Mouse (Mus musculus): ENCODE results near the gene Rpl7a. TPM values are rescaled to one million over a fixed set of nuclear protein-coding genes. Genes with fewer than 3 reads are reported as not detected.

Gene Rpl7a
- polyA plus RNA-seq, 1 experiment from 2014 or later: 462 TPM

DNA sequence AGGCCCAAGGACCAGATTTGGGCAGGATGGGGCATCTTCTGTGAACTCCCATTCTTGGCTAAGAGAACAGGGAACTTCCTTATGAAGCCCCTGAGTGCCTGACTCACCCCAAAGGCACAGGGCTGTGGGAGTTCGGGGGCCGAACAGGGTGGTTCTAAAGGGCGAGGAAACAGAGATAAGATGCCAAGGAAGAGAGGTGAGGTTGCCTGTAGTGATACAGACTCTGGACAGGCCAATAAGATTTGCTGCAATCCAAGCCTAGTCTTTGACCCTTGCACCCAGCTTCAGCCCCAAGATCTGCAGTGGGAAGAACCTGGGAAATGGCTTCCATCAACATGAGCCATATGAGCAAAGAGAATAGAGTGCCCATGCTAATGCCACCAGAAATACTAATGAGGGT lies 32.7 kb downstream of the Rpl7a start:
- ATAC-seq (ENCODE audit: low read depth): no peak
- no peak overlapping the region for H3K4me2 ChIP-seq (ENCODE audit: low read depth, low read length)
- H3K9ac ChIP-seq (replicated peaks; ENCODE audit: low read depth, low read length): no peak overlapping the region
- 88% methylated on average over 3 of the region's 3 CpGs for WGBS
- H3K27ac ChIP-seq (ENCODE audit: low read depth, low read length): no peak overlapping the region
- H3K27me3 ChIP-seq (ENCODE audit: control insufficient read depth, insufficient read depth, low read length): no peaks in the 10 kb centered on the region
- no peaks in the 10 kb centered on the region for H3K9me3 ChIP-seq (ENCODE audit: control insufficient read depth, low read length)
- 0 out of 2 replicates have a peak, but pooled peaks cover 4% of the 10 kb centered on the region for H3K36me3 ChIP-seq (ENCODE audit: control insufficient read depth, insufficient read depth, low read length)
- no peaks in the 10 kb centered on the region for H3K4me1 ChIP-seq (ENCODE audit: control insufficient read depth, insufficient read depth, low read length)
- no peak overlapping the region for H3K4me3 ChIP-seq (ENCODE audit: low read depth, low read length)

GRCm38 (mm10) chr2:26950411-26950810 lies 39.8 kb downstream of the Rpl7a start:
- Histone ChIP-seq H3K4me3 (ENCODE audit: low read depth, low read length) (no peak overlapping the region), H3K9ac (replicated peaks; ENCODE audit: low read depth, low read length) (no peak overlapping the region), H3K27ac (ENCODE audit: low read depth, low read length) (no peak overlapping the region), H3K4me1 (ENCODE audit: control insufficient read depth, insufficient read depth, low read length) (no peaks in the 10 kb centered on the region), H3K9me3 (ENCODE audit: control insufficient read depth, low read length) (no peaks in the 10 kb centered on the region), H3K27me3 (ENCODE audit: control insufficient read depth, insufficient read depth, low read length) (no peaks in the 10 kb centered on the region), H3K36me3 (ENCODE audit: control insufficient read depth, insufficient read depth, low read length) (peaks cover 33% of the 10 kb centered on the region), H3K4me2 (ENCODE audit: low read depth, low read length) (no peak overlapping the region)
- 92% methylated on average over 2 of the region's 2 CpGs for WGBS
- no peak for ATAC-seq (ENCODE audit: low read depth)

- peaks cover 43% of the 10 kb centered on the region for H3K36me3 ChIP-seq (ENCODE audit: control insufficient read depth, insufficient read depth, low read length)
- WGBS: 92% methylated on average over 8 of the region's 8 CpGs
These were observed 40.9 kb downstream of the Rpl7a start for GRCm38 (mm10) chr2:26951346-26951905.

GRCm38 (mm10) chr2:26952193-26952592 lies 41.6 kb downstream of the Rpl7a start:
- H3K4me2 ChIP-seq (ENCODE audit: low read depth, low read length): no peak overlapping the region
- no peaks in the 10 kb centered on the region for H3K9me3 ChIP-seq (ENCODE audit: control insufficient read depth, low read length)
- no peak overlapping the region for H3K4me3 ChIP-seq (ENCODE audit: low read depth, low read length)
- 95% methylated on average over 4 of the region's 4 CpGs for WGBS
- no peak overlapping the region for H3K9ac ChIP-seq (replicated peaks; ENCODE audit: low read depth, low read length)
- no peaks in the 10 kb centered on the region for H3K27me3 ChIP-seq (ENCODE audit: control insufficient read depth, insufficient read depth, low read length)
- no peak for ATAC-seq (ENCODE audit: low read depth)
- H3K27ac ChIP-seq (ENCODE audit: low read depth, low read length): no peak overlapping the region
- H3K36me3 ChIP-seq (ENCODE audit: control insufficient read depth, insufficient read depth, low read length): peaks cover 47% of the 10 kb centered on the region
- no peaks in the 10 kb centered on the region for H3K4me1 ChIP-seq (ENCODE audit: control insufficient read depth, insufficient read depth, low read length)

More at GRCm38 (mm10) chr2:26951346-26951905, 40.9 kb downstream of the Rpl7a start:
- Histone ChIP-seq H3K9me3 (ENCODE audit: control insufficient read depth, low read length) (no peaks in the 10 kb centered on the region), H3K27ac (ENCODE audit: low read depth, low read length) (no peak overlapping the region), H3K27me3 (ENCODE audit: control insufficient read depth, insufficient read depth, low read length) (no peaks in the 10 kb centered on the region), H3K4me2 (ENCODE audit: low read depth, low read length) (no peak overlapping the region), H3K9ac (replicated peaks; ENCODE audit: low read depth, low read length) (no peak overlapping the region), H3K4me1 (ENCODE audit: control insufficient read depth, insufficient read depth, low read length) (no peaks in the 10 kb centered on the region), H3K4me3 (ENCODE audit: low read depth, low read length) (no peak overlapping the region)
- ATAC-seq (ENCODE audit: low read depth): no peak

DNA sequence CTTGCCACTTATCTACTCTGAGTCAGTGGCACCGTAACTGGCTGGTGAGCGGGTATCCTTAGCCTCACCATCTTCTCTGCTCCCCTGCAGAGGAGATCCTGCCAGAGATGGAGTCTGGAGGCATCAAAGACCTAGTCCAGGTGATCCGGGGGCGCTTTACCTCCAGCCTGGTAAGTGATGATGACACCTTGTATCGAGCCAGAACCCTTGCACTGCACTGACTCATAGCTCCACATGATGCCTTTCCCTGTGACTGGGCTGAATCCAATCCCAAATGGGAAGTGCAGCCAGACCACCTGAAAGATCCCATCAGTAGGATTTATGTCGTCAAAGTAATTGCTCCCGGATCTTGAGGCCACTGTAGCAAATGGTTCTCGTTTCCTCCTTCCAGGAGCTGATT lies 42.3 kb downstream of the Rpl7a start:
- no peak overlapping the region for H3K4me3 ChIP-seq (ENCODE audit: low read depth, low read length)
- H3K9me3 ChIP-seq (ENCODE audit: control insufficient read depth, low read length): no peaks in the 10 kb centered on the region
- 93% methylated on average over 8 of the region's 8 CpGs for WGBS
- no peaks in the 10 kb centered on the region for H3K27me3 ChIP-seq (ENCODE audit: control insufficient read depth, insufficient read depth, low read length)
- H3K4me1 ChIP-seq (ENCODE audit: control insufficient read depth, insufficient read depth, low read length): no peaks in the 10 kb centered on the region
- H3K9ac ChIP-seq (replicated peaks; ENCODE audit: low read depth, low read length): no peak overlapping the region
- peaks cover 53% of the 10 kb centered on the region for H3K36me3 ChIP-seq (ENCODE audit: control insufficient read depth, insufficient read depth, low read length)
- ATAC-seq (ENCODE audit: low read depth): no peak
- no peak overlapping the region for H3K27ac ChIP-seq (ENCODE audit: low read depth, low read length)
- H3K4me2 ChIP-seq (ENCODE audit: low read depth, low read length): no peak overlapping the region

DNA sequence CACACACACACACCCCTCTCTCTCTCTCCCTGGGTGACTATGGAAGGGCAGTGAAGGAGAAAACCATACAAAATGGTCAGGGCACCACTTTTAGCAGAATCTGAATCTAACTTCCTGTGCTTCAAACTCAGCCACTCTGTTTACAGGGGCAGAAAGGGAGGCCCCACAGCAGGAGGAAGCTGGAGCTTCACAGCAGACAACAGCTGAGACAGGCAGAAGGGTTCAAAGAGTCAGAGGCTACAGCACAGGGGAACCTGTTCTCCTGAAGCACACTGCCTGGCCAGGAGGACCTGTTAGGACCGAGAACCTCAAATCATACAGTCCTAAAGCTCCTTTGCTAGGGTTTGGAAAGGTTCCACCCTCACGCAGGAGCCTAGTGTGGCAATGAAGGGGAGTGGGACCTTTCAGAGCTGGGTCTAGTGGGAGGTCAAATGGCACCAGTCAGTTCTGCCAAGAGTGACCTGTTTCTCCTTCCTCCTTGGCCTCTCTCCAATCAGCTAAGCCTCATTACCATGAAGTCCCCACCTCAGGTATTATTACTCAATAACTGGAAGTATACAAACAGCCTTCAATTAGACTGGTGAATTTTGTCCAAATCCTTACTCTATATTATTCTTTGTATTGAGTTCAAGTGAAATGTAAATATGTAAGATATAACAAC lies 44.3 kb downstream of the Rpl7a start:
- no peaks in the 10 kb centered on the region for H3K9me3 ChIP-seq (ENCODE audit: control insufficient read depth, low read length)
- ATAC-seq (ENCODE audit: low read depth): no peak
- no peak overlapping the region for H3K27ac ChIP-seq (ENCODE audit: low read depth, low read length)
- H3K4me1 ChIP-seq (ENCODE audit: control insufficient read depth, insufficient read depth, low read length): no peaks in the 10 kb centered on the region
- H3K27me3 ChIP-seq (ENCODE audit: control insufficient read depth, insufficient read depth, low read length): no peaks in the 10 kb centered on the region
- no peak overlapping the region for H3K4me3 ChIP-seq (ENCODE audit: low read depth, low read length)
- peaks cover 60% of the 10 kb centered on the region for H3K36me3 ChIP-seq (ENCODE audit: control insufficient read depth, insufficient read depth, low read length)
- WGBS: 97% methylated on average over 2 of the region's 2 CpGs
- H3K4me2 ChIP-seq (ENCODE audit: low read depth, low read length): no peak overlapping the region
- no peak overlapping the region for H3K9ac ChIP-seq (replicated peaks; ENCODE audit: low read depth, low read length)

DNA sequence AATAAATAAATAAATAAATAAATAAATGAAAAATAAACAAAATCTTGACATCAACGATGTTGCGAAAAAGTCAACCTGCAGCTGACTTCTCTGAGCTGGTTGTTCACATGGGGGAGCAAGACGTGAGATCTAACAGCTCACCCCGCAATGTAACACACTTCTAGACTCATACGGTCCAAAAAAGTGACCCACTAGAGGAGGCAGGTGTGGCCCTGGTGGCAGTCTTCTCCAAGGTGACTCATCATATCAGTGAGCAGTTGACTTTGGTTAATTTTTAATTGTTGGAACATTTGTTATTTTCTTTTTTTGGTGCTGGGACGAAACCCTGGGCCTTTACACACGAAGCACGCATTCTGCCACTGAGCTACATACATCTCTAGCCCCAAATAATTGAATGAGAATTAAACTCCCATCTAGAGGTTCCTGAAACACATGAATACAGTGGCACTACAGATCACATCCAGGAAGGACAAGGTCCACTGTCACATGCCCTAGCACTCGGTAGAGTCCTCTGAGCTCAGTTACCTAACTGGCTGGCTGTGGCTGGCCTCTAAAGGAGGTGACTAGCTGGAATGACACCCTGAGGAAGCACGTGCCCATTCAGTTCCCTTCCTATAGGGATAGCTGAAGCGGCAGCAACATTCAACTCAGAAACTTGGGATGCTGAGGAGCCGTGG lies 46.4 kb downstream of the Rpl7a start:
- peaks cover 61% of the 10 kb centered on the region for H3K36me3 ChIP-seq (ENCODE audit: control insufficient read depth, insufficient read depth, low read length)
- H3K9ac ChIP-seq (replicated peaks; ENCODE audit: low read depth, low read length): no peak overlapping the region
- H3K4me2 ChIP-seq (ENCODE audit: low read depth, low read length): no peak overlapping the region
- H3K4me1 ChIP-seq (ENCODE audit: control insufficient read depth, insufficient read depth, low read length): peaks cover 6% of the 10 kb centered on the region; the same call in 1 of the 2 replicates
- H3K9me3 ChIP-seq (ENCODE audit: control insufficient read depth, low read length): no peaks in the 10 kb centered on the region
- 95% methylated on average over 12 of the region's 12 CpGs for WGBS
- H3K27me3 ChIP-seq (ENCODE audit: control insufficient read depth, insufficient read depth, low read length): no peaks in the 10 kb centered on the region
- ATAC-seq (ENCODE audit: low read depth): no peak
- H3K4me3 ChIP-seq (ENCODE audit: low read depth, low read length): no peak overlapping the region
- H3K27ac ChIP-seq (ENCODE audit: low read depth, low read length): no peak overlapping the region

DNA sequence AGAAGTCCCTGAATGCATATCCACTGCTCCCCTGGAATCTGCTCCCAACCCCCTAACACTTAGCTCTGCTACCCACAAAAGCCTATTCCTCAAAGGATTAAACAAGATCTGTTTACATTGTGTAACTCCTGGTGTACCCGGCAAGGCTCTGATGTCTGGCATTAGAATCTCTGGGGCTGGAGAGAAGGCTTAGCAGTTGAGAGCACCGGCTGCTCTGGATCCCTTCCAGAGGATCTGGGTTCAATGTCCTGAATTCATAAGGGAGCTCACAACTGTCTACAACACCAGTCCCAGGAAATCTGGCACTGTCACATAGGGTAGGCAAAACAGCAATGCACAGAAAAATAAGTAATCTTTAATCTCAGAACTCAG lies 46.9 kb downstream of the Rpl7a start:
- H3K36me3 ChIP-seq (ENCODE audit: control insufficient read depth, insufficient read depth, low read length): peaks cover 59% of the 10 kb centered on the region
- WGBS: 89% methylated on average over 2 of the region's 2 CpGs
- no peak for ATAC-seq (ENCODE audit: low read depth)

GRCm38 (mm10) chr2:26960756-26961155 lies 50.2 kb downstream of the Rpl7a start:
- WGBS: 77% methylated on average over 4 of the region's 4 CpGs
- H3K4me2 ChIP-seq (ENCODE audit: low read depth, low read length): no peak overlapping the region
- H3K4me3 ChIP-seq (ENCODE audit: low read depth, low read length): no peak overlapping the region
- no peak overlapping the region for H3K9ac ChIP-seq (replicated peaks; ENCODE audit: low read depth, low read length)
- H3K4me1 ChIP-seq (ENCODE audit: control insufficient read depth, insufficient read depth, low read length): peaks cover 18% of the 10 kb centered on the region
- no peak overlapping the region for H3K27ac ChIP-seq (ENCODE audit: low read depth, low read length)
- no peaks in the 10 kb centered on the region for H3K27me3 ChIP-seq (ENCODE audit: control insufficient read depth, insufficient read depth, low read length)
- no peaks in the 10 kb centered on the region for H3K9me3 ChIP-seq (ENCODE audit: control insufficient read depth, low read length)
- ATAC-seq (ENCODE audit: low read depth): no peak
- peaks cover 33% of the 10 kb centered on the region for H3K36me3 ChIP-seq (ENCODE audit: control insufficient read depth, insufficient read depth, low read length)

More for the DNA sequence above, 46.9 kb downstream of the Rpl7a start:
- H3K27ac ChIP-seq (ENCODE audit: low read depth, low read length): no peak overlapping the region
- H3K9me3 ChIP-seq (ENCODE audit: control insufficient read depth, low read length): no peaks in the 10 kb centered on the region
- no peak overlapping the region for H3K4me2 ChIP-seq (ENCODE audit: low read depth, low read length)
- H3K9ac ChIP-seq (replicated peaks; ENCODE audit: low read depth, low read length): no peak overlapping the region
- peaks cover 8% of the 10 kb centered on the region; the same call in 1 of the 2 replicates for H3K4me1 ChIP-seq (ENCODE audit: control insufficient read depth, insufficient read depth, low read length)
- H3K27me3 ChIP-seq (ENCODE audit: control insufficient read depth, insufficient read depth, low read length): no peaks in the 10 kb centered on the region
- no peak overlapping the region for H3K4me3 ChIP-seq (ENCODE audit: low read depth, low read length)

Measured in neural tube, embryonic 14.5 days (tissue).